ENCODE assay signal across 9 mouse cellular contexts in the genomic region with DNA sequence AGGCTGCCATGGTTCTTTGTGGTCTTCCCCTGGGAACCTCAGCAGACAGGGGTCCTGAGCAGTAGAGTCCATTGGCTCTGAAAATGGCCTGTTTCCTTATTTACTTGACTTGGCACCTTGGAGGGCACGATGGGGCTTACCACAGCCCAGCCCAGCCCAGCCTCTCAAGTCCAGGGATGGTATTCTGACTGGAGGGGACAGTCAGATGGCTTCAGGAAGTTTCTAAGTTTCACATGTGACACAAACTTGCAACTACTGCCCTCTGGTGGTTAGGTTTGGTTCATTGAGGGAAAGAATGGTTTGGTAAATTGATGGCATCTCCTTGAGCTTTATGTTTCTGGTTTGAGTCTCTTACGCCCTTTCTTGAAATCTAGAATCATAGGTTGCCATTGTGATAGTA. TPM values are rescaled to one million over a fixed set of nuclear protein-coding genes. Genes with fewer than 3 reads are reported as not detected.
A peak's percentile ranks its signal among the peaks of the same experiment; 100 is the strongest.
DNase-seq lines count a peak whose midpoint lies in the region; ATAC-seq and TF ChIP-seq lines count a peak whose summit lies in the region.
"Had no signal": no experiment of that assay in that cellular context is flagged by ENCODE, and none has a peak within 500 bp of the region (broad histone marks: within the 10 kb centered on the region; RNA-seq: fewer than 3 reads in every experiment).

No protein-coding gene starts in this region.

- TF ChIP-seq EP300 in liver, embryonic 14.5 days (IDR thresholded peaks at IDR 0.05; ENCODE audit: low read depth), result no peak

- peak; percentile 9; the same call in 1 of the 2 replicates for TF ChIP-seq CTCF in cerebellum, adult 2 months (IDR thresholded peaks at IDR 0.05; ENCODE audit: borderline replicate concordance, insufficient read depth, low read depth, low read length)
- peak; percentile 49; the same call in 1 of the 2 replicates for TF ChIP-seq CTCF in cortical plate, adult 2 months (IDR thresholded peaks at IDR 0.05; ENCODE audit: extremely low read depth, insufficient read depth, low read length)
- TF ChIP-seq CTCF in liver, embryonic 14.5 days (IDR thresholded peaks at IDR 0.05; ENCODE audit: low read depth), result peak; percentile 54

- peak in 1 of 2 experiments; percentile 14 for DNase-seq in cerebellum, adult 2 months
- peak; percentile 34 for DNase-seq in midbrain, embryonic 10.5 days (ENCODE audit: low spot score)
- peak; percentile 13 to 35 for DNase-seq in kidney, adult 8-10 months
- DNase-seq in liver, embryonic 14.5 days (ENCODE audit: low read depth in 3 of 3, low spot score in 3 of 3), result peak in 2 of 3 experiments; percentile 9 to 10
- peak; percentile 63 for DNase-seq in splenic B cell, adult 2 months (ENCODE audit: low read depth, low spot score)

- no peaks in the 10 kb centered on the region for H3K27me3 ChIP-seq in cerebellum, adult 2 months (ENCODE audit: control insufficient read depth, insufficient read depth, low read length)
- H3K27me3 ChIP-seq in midbrain, embryonic 10.5 days (ENCODE audit: low read depth, poor library complexity, severe bottlenecking), result no peaks in the 10 kb centered on the region
- no peaks in the 10 kb centered on the region for H3K27me3 ChIP-seq in midbrain, embryonic 16.5 days (ENCODE audit: control insufficient read depth, insufficient read depth, low read depth, low read length)
- no peaks in the 10 kb centered on the region for H3K27me3 ChIP-seq in liver, embryonic 14.5 days (ENCODE audit: control insufficient read depth, insufficient read depth, low read length)
- H3K27me3 ChIP-seq in splenic B cell, adult 2 months (ENCODE audit: control insufficient read depth, insufficient read depth, low read length, poor library complexity, severe bottlenecking), result no peaks in the 10 kb centered on the region

- H3K36me3 ChIP-seq in midbrain, embryonic 10.5 days, result no peaks in the 10 kb centered on the region
- no peaks in the 10 kb centered on the region for H3K36me3 ChIP-seq in midbrain, embryonic 16.5 days (ENCODE audit: control insufficient read depth, insufficient read depth, low read length)
- no peaks in the 10 kb centered on the region for H3K36me3 ChIP-seq in liver, embryonic 14.5 days (replicated peaks; ENCODE audit: control insufficient read depth, insufficient read depth, low read depth)
- no peaks in the 10 kb centered on the region for H3K36me3 ChIP-seq in splenic B cell, adult 2 months (ENCODE audit: control insufficient read depth, insufficient read depth, low read length, poor library complexity, severe bottlenecking)

- no peak overlapping the region for H3K4me3 ChIP-seq in cerebellum, adult 2 months (replicated peaks; ENCODE audit: insufficient read depth, low read depth, low read length)
- no peak overlapping the region for H3K4me3 ChIP-seq in midbrain, embryonic 10.5 days
- H3K4me3 ChIP-seq in midbrain, embryonic 16.5 days (ENCODE audit: low read depth, low read length), result no peak overlapping the region
- no peak overlapping the region for H3K4me3 ChIP-seq in cortical plate, adult 2 months (ENCODE audit: insufficient read depth, low read length)
- no peak overlapping the region for H3K4me3 ChIP-seq in liver, embryonic 14.5 days (ENCODE audit: insufficient read depth in 1 of 2, low read depth in 2 of 2, low read length in 2 of 2)

- no peak overlapping the region for H3K9ac ChIP-seq in midbrain, embryonic 16.5 days (ENCODE audit: low read depth, low read length)
- H3K9ac ChIP-seq in liver, embryonic 14.5 days (replicated peaks), result no peak overlapping the region

- H3K27ac ChIP-seq in cerebellum, adult 2 months (ENCODE audit: insufficient read depth, low read length), result no peak overlapping the region
- H3K27ac ChIP-seq in midbrain, embryonic 10.5 days (replicated peaks), result no peak overlapping the region
- H3K27ac ChIP-seq in midbrain, embryonic 16.5 days (ENCODE audit: low read length), result no peak overlapping the region
- no peak overlapping the region for H3K27ac ChIP-seq in cortical plate, adult 2 months (ENCODE audit: insufficient read depth, low read length)
- H3K27ac ChIP-seq in liver, embryonic 14.5 days, result no peak overlapping the region

- no peak overlapping the region for H3K4me2 ChIP-seq in midbrain, embryonic 16.5 days (ENCODE audit: low read length)
- H3K4me2 ChIP-seq in liver, embryonic 14.5 days (ENCODE audit: low read depth), result no peak overlapping the region

- H3K9me3 ChIP-seq in midbrain, embryonic 10.5 days (replicated peaks), result no peaks in the 10 kb centered on the region
- no peaks in the 10 kb centered on the region for H3K9me3 ChIP-seq in midbrain, embryonic 16.5 days (replicated peaks; ENCODE audit: control insufficient read depth, low read length, poor library complexity, severe bottlenecking)
- no peaks in the 10 kb centered on the region for H3K9me3 ChIP-seq in liver, embryonic 14.5 days (ENCODE audit: control insufficient read depth, low read length)

- no peak for ATAC-seq in cerebellum, adult (ENCODE audit: insufficient number of reproducible peaks, low FRiP score, low TSS enrichment)
- ATAC-seq in midbrain, embryonic 16.5 days, result no peak
- ATAC-seq in liver, embryonic 14.5 days (ENCODE audit: insufficient read depth), result no peak

- H3K4me1 ChIP-seq in cerebellum, adult 2 months (ENCODE audit: control insufficient read depth, insufficient read depth, low read length), result no peaks in the 10 kb centered on the region
- no peaks in the 10 kb centered on the region for H3K4me1 ChIP-seq in midbrain, embryonic 10.5 days
- H3K4me1 ChIP-seq in midbrain, embryonic 16.5 days (ENCODE audit: control insufficient read depth, insufficient read depth, low read length), result no peaks in the 10 kb centered on the region
- no peaks in the 10 kb centered on the region for H3K4me1 ChIP-seq in cortical plate, adult 2 months (ENCODE audit: control insufficient read depth, insufficient read depth, low read length)
- H3K4me1 ChIP-seq in liver, embryonic 14.5 days (replicated peaks; ENCODE audit: control insufficient read depth in 2 of 2, insufficient read depth in 2 of 2, low read length in 1 of 2), result no peaks in the 10 kb centered on the region

- 36% methylated on average over 2 of the region's 2 CpGs for WGBS in cerebellum, adult 2 months
- WGBS in midbrain, embryonic 10.5 days, result 46% methylated on average over 2 of the region's 2 CpGs
- WGBS in midbrain, embryonic 16.5 days, result 40% methylated on average over 2 of the region's 2 CpGs
- WGBS in liver, embryonic 14.5 days (ENCODE audit: insufficient replicate concordance), result 29% methylated on average over 2 of the region's 2 CpGs

- TF ChIP-seq POLR2A in cerebellum, adult 2 months (IDR thresholded peaks at IDR 0.05; ENCODE audit: borderline replicate concordance, insufficient read depth, low read length), result no peak
- no peak for TF ChIP-seq POLR2A in cortical plate, adult 2 months (IDR thresholded peaks at IDR 0.05; ENCODE audit: extremely low read depth, insufficient read depth, low read length)

RNA-seq across cellular contexts. Expression of a gene that starts 38.7 kb away (rescaled TPM):
- polyA plus RNA-seq in cerebellum, adult 2 months (2012; rRNA removed), result 2.0 and 3.0 TPM in 2 replicates
- polyA plus RNA-seq in midbrain, embryonic 10.5 days (2016; fragmentation: Nextera tagmentation; extraction: Ambion mirVana), result not detected in 2 replicates
- polyA plus RNA-seq in midbrain, embryonic 16.5 days (2015; fragmentation: Nextera tagmentation; extraction: Ambion mirVana), result 0.47 and 0.90 TPM in 2 replicates
- 0.02 TPM in 2 replicates for polyA plus RNA-seq in cortical plate, adult 2 months (2012; rRNA removed)
- polyA plus RNA-seq in liver, embryonic 14.5 days (2012; rRNA removed), result under 0.01 TPM in 1 of 2 replicates, not detected in the other
- not detected in 2 replicates for polyA plus RNA-seq in liver, embryonic 14.5 days (2014; fragmentation: Nextera tagmentation; extraction: Ambion mirVana)

RNA-seq across cellular contexts. Expression of a gene that starts 49.4 kb away (rescaled TPM):
- polyA plus RNA-seq in cerebellum, adult 2 months (2012; rRNA removed), result not detected in 2 replicates
- not detected in 2 replicates for polyA plus RNA-seq in midbrain, embryonic 10.5 days (2016; fragmentation: Nextera tagmentation; extraction: Ambion mirVana)
- not detected in 2 replicates for polyA plus RNA-seq in midbrain, embryonic 16.5 days (2015; fragmentation: Nextera tagmentation; extraction: Ambion mirVana)
- polyA plus RNA-seq in cortical plate, adult 2 months (2012; rRNA removed), result 0.08 and 0.09 TPM in 2 replicates
- not detected in 2 replicates for polyA plus RNA-seq in liver, embryonic 14.5 days (2012; rRNA removed)
- not detected in 2 replicates for polyA plus RNA-seq in liver, embryonic 14.5 days (2014; fragmentation: Nextera tagmentation; extraction: Ambion mirVana)
- polyA plus RNA-seq: stomach, embryonic 14.5 days had no signal
